23 mouse cellular contexts compared by ENCODE assay signal in the genomic region with DNA sequence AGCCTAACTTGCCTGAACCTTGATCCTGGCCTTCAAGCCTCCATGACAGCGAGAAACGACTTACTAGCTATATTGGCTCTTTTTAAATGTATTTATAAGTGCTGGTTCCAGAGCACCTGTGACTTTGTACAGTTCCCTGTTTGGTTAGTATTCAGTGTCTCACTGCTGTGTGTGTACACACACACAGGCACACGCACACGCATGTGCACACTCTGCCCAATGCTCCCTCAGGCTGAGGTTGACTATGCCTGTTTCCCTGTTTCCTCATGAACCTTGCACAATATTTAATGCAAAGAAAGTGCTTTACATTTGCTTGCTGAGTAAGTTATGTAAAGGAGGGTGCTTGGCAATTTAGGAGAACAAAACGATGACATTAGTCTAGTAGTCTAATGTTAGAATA.
"Had no signal": no experiment of that assay in that cellular context is flagged by ENCODE, and none has a peak within 500 bp of the region (broad histone marks: within the 10 kb centered on the region; RNA-seq: fewer than 3 reads in every experiment).

No protein-coding gene starts in this region.

- H3K4me3 ChIP-seq: gastrocnemius, adult 2 months; heart, embryonic 10.5 days; heart, embryonic 12.5 days; hindbrain, embryonic 13.5 days; hindbrain, embryonic 15.5 days; intestine, embryonic 15.5 days; kidney, embryonic 15.5 days; limb, embryonic 13.5 days; limb, embryonic 15.5 days; liver, embryonic 12.5 days had no signal

- H3K36me3 ChIP-seq: heart, embryonic 10.5 days; heart, embryonic 12.5 days; hindbrain, embryonic 13.5 days; hindbrain, embryonic 15.5 days; intestine, embryonic 15.5 days; kidney, embryonic 15.5 days; limb, embryonic 13.5 days; limb, embryonic 15.5 days; liver, embryonic 12.5 days had no signal

- DNase-seq: gastrocnemius, adult 2 months; gastrocnemius, postnatal 10 days; gastrocnemius, postnatal 25 days; heart, adult 18-20 months; heart, postnatal 10 days; kidney, adult 11 months; kidney, adult 2 months; kidney, adult 9 months; kidney, postnatal 14 days; kidney, postnatal 36 days; layer of hippocampus, postnatal 36 days; left cerebral cortex, postnatal 4 days had no signal

- H3K9ac ChIP-seq: heart, embryonic 12.5 days; hindbrain, embryonic 13.5 days; hindbrain, embryonic 15.5 days; intestine, embryonic 15.5 days; kidney, embryonic 15.5 days; limb, embryonic 13.5 days; limb, embryonic 15.5 days; liver, embryonic 12.5 days had no signal

- H3K4me2 ChIP-seq: heart, embryonic 12.5 days; hindbrain, embryonic 13.5 days; hindbrain, embryonic 15.5 days; intestine, embryonic 15.5 days; kidney, embryonic 15.5 days; limb, embryonic 13.5 days; limb, embryonic 15.5 days; liver, embryonic 12.5 days had no signal

- H3K27ac ChIP-seq: gastrocnemius, adult 2 months; heart, embryonic 10.5 days; hindbrain, embryonic 13.5 days; hindbrain, embryonic 15.5 days; hindbrain, postnatal 0 days; intestine, embryonic 15.5 days; kidney, embryonic 15.5 days; kidney, postnatal 0 days; limb, embryonic 13.5 days; limb, embryonic 15.5 days; liver, embryonic 12.5 days had no signal

- H3K27me3 ChIP-seq: heart, embryonic 12.5 days; hindbrain, embryonic 13.5 days; hindbrain, embryonic 15.5 days; intestine, embryonic 15.5 days; kidney, embryonic 15.5 days; limb, embryonic 13.5 days; limb, embryonic 15.5 days; liver, embryonic 12.5 days had no signal

- H3K4me1 ChIP-seq: intestine, embryonic 15.5 days had no signal

- H3K9me3 ChIP-seq: heart, embryonic 10.5 days; heart, embryonic 12.5 days; hindbrain, embryonic 13.5 days; hindbrain, embryonic 15.5 days; intestine, embryonic 15.5 days; kidney, embryonic 15.5 days; limb, embryonic 13.5 days; limb, embryonic 15.5 days; liver, embryonic 12.5 days had no signal

- ATAC-seq: hindbrain, postnatal 0 days; intestine, embryonic 15.5 days; liver, embryonic 12.5 days had no signal
